Mouse (Mus musculus) kidney, adult 2 months (tissue): ENCODE measurements around the gene Ugt1a9.

Source experiments
- CTCF ChIP-seq: fragments of 200-500 bp; conservative IDR thresholded peaks from 2 replicates; pipeline ENCODE4 v1.5.1; 2011; ENCODE audit warnings: low read depth, mild to moderate bottlenecking, control low read depth, low read length, moderate library complexity, mixed read lengths; ENCODE audit not compliant: insufficient read depth, insufficient read length
- POLR2A ChIP-seq: fragments of 200-500 bp; IDR thresholded peaks from one replicate; pipeline ENCODE4 v1.6.1; 2011; ENCODE audit warnings: low read depth, low read length, control low read depth

DNA sequence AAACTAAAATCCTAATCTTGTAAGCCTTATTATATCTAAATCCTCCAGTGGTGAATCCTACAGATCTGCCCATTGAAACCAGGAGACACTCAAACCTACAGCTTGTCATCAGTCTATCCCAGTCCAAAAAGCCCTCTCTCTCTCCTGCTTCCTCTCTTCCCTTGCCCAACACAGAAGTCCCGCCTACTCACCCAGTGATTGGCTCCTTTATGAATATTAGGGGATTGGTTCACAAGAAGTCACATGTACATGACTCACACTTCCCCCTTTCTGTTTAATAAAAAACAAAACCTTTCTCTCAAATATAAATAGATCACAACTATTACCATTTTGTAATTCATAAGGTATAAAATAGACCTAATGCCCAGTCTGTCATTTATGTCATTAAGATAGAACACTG is 6.5 kb downstream of the Ugt1a9 start:
- TF ChIP-seq CTCF (no peak), POLR2A (no peak)
